Mouse (Mus musculus) liver, postnatal 0 days (tissue): ENCODE measurements around the gene Cand1.

Source experiments
- CTCF ChIP-seq: sonication (generic); IDR thresholded peaks from 2 replicates; pipeline ENCODE4 v1.5.1; 2016; ENCODE audit warnings: antibody characterized with exemption, low read depth
- EP300 ChIP-seq: IDR thresholded peaks from 2 replicates; pipeline ENCODE4 v1.6.1; 2016; ENCODE audit warnings: antibody characterized with exemption, low read depth, mild to moderate bottlenecking

GRCm38 (mm10) chr10:119165051-119165450 lies 74.8 kb downstream of the Cand1 start:
- TF ChIP-seq CTCF (no peak), EP300 (no peak)
